Mouse (Mus musculus) ES-Bruce4 (cell line): ENCODE measurements at regions not wholly inside any gene's neighbourhood (a gene's known extent, or its start where the extent isn't known, plus 50 kb on each side); places are given as distances from the start of the nearest gene placed in this dataset.

ENCODE experiments used
- CTCF ChIP-seq: IDR thresholded peaks from one replicate; pipeline ENCODE4 v1.8.1; 2011; ENCODE audit warnings: low read depth, low read length
- EP300 ChIP-seq: IDR thresholded peaks from 2 replicates; pipeline ENCODE4 v1.6.1; 2011; ENCODE audit warnings: low read depth, low read length; ENCODE audit not compliant: insufficient read depth
- POLR2A ChIP-seq: IDR thresholded peaks from one replicate; pipeline ENCODE4 v1.8.1; 2011; ENCODE audit warnings: low read length; ENCODE audit not compliant: insufficient read depth

DNA sequence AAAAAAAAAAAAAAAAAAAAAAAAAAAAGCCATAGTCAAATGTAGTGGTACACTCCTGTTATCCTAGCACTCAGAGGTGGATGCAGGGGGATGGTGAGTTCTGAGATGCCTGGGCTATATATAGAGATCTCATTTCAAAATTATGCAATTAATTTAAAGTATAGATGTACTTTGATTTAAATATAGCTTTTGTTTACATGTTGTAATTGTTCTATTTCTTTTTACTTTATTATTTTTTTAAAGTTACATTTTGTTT is 78.8 kb upstream of the Med13l start:
- TF ChIP-seq CTCF (no peak), POLR2A (no peak), EP300 (no peak)
